15 mouse cellular contexts compared by ENCODE assay signal in the genomic region with DNA sequence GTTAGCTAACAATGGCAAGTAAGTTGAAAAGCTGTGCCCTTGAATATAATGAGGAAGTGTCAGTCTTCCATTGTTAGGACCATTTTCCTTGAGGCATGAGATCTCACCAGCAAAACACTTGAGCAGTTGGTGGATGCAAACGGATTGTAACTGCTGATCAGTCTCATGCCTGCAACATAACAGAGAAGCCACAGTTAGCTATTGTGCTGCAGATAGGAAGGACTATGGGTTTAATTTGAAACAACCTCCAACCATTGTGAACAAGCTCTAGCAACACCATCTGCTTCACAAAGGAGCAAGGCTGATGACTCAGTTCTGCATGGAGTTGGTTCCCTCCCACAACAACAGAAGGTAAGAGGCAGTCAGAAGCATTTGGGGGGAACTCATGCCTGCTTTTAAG.
DNase-seq lines count a peak whose midpoint lies in the region; ATAC-seq and TF ChIP-seq lines count a peak whose summit lies in the region.
"Had no signal": no experiment of that assay in that cellular context is flagged by ENCODE, and none has a peak within 500 bp of the region (broad histone marks: within the 10 kb centered on the region; RNA-seq: fewer than 3 reads in every experiment).

No protein-coding gene starts in this region.

- no peaks in the 10 kb centered on the region for H3K36me3 ChIP-seq in midbrain, embryonic 11.5 days (ENCODE audit: control insufficient read depth, insufficient read depth, low read length)
- H3K36me3 ChIP-seq: embryonic facial prominence, embryonic 12.5 days; heart, embryonic 12.5 days; hindbrain, embryonic 13.5 days; limb, embryonic 12.5 days had no signal

- no peaks in the 10 kb centered on the region for H3K9me3 ChIP-seq in midbrain, embryonic 11.5 days (ENCODE audit: control insufficient read depth, low read length)
- H3K9me3 ChIP-seq: embryonic facial prominence, embryonic 12.5 days; heart, embryonic 12.5 days; limb, embryonic 12.5 days had no signal

- no peak for ATAC-seq in midbrain, embryonic 11.5 days (ENCODE audit: low FRiP score)
- ATAC-seq: Patski had no signal

- no peak overlapping the region for H3K9ac ChIP-seq in midbrain, embryonic 11.5 days (ENCODE audit: low read length)
- H3K9ac ChIP-seq: embryonic facial prominence, embryonic 12.5 days; heart, embryonic 12.5 days; hindbrain, embryonic 13.5 days; limb, embryonic 12.5 days had no signal

- WGBS in midbrain, embryonic 11.5 days = 5% methylated on average over 1 of the region's 1 CpGs

- no peak for TF ChIP-seq CTCF in brain, embryonic 14.5 days (IDR thresholded peaks at IDR 0.05; ENCODE audit: borderline replicate concordance, extremely low read depth, insufficient read depth, insufficient read length)

- H3K4me1 ChIP-seq in midbrain, embryonic 11.5 days (ENCODE audit: control insufficient read depth, insufficient read depth, low read length) = no peaks in the 10 kb centered on the region
- H3K4me1 ChIP-seq: embryonic facial prominence, embryonic 12.5 days; heart, embryonic 12.5 days; hindbrain, embryonic 13.5 days; limb, embryonic 12.5 days had no signal

- no peaks in the 10 kb centered on the region for H3K27me3 ChIP-seq in midbrain, embryonic 11.5 days (ENCODE audit: control insufficient read depth, insufficient read depth, low read length)
- H3K27me3 ChIP-seq: embryonic facial prominence, embryonic 12.5 days; heart, embryonic 12.5 days; hindbrain, embryonic 13.5 days; limb, embryonic 12.5 days had no signal

- intact Hi-C loops in left cerebral cortex, postnatal 4 days (cut with DNase I) = no loop called here

- no peak for TF ChIP-seq POLR2A in brain, embryonic 14.5 days (IDR thresholded peaks at IDR 0.05; ENCODE audit: borderline replicate concordance, extremely low read depth, insufficient read depth, insufficient read length, poor library complexity, severe bottlenecking)

- no peak overlapping the region for H3K4me2 ChIP-seq in midbrain, embryonic 11.5 days
- H3K4me2 ChIP-seq: embryonic facial prominence, embryonic 12.5 days; heart, embryonic 12.5 days; hindbrain, embryonic 13.5 days; limb, embryonic 12.5 days had no signal

- H3K27ac ChIP-seq in midbrain, embryonic 11.5 days (ENCODE audit: low read depth, low read length) = no peak overlapping the region
- H3K27ac ChIP-seq: embryonic facial prominence, embryonic 12.5 days; hindbrain, embryonic 13.5 days; limb, embryonic 12.5 days had no signal

- no peak overlapping the region for H3K4me3 ChIP-seq in midbrain, embryonic 11.5 days (ENCODE audit: low read depth, low read length)
- H3K4me3 ChIP-seq: embryonic facial prominence, embryonic 12.5 days; heart, embryonic 12.5 days; hindbrain, embryonic 13.5 days; limb, embryonic 12.5 days had no signal

- DNase-seq in left cerebral cortex, adult 11 months (ENCODE audit: low spot score) = peak; percentile 52
- DNase-seq in left cerebral cortex, postnatal 4 days = no peak
- DNase-seq in brain, embryonic 14.5 days (ENCODE audit: low read depth) = peak; percentile 55
- DNase-seq in layer of hippocampus, adult 9-11 months = peak; percentile 91
- DNase-seq in right cerebral cortex, postnatal 36 days (ENCODE audit: low spot score in 2 of 2) = peak; percentile 61 to 78
- DNase-seq in midbrain, embryonic 11.5 days (ENCODE audit: low spot score, missing footprints) = no peak
- no peak for DNase-seq in kidney, adult 8-10 months
- DNase-seq: adrenal gland, postnatal 36 days; cerebellum, adult 9-11 months; lung, adult 2 months had no signal

Comparison
In these comparisons a context has a peak if more than half of its experiments do, and no peak if none do; other contexts are left out.
1. DNase-seq: peak in left cerebral cortex, adult 11 months (single experiment), brain, embryonic 14.5 days (single experiment), layer of hippocampus, adult 9-11 months (single experiment) and right cerebral cortex, postnatal 36 days (2 of 2); none in left cerebral cortex, postnatal 4 days (single experiment), midbrain, embryonic 11.5 days (single experiment) and kidney, adult 8-10 months (0 of 2).